Mouse (Mus musculus) erythroblast, embryonic 14.5 days (primary cell): ENCODE results near the gene Apoa2. TPM values are rescaled to one million over a fixed set of nuclear protein-coding genes. Genes with fewer than 3 reads are reported as not detected.

ENCODE experiments used
- H3K27me3 ChIP-seq: 2 replicates; pipeline ENCODE4 v1.6.1; 2012; ENCODE audit warnings: inconsistent platforms; ENCODE audit not compliant: control insufficient read depth
- H3K36me3 ChIP-seq: 2 replicates; pipeline ENCODE4 v1.6.1; 2012; ENCODE audit warnings: mild to moderate bottlenecking, inconsistent platforms; ENCODE audit not compliant: control insufficient read depth
- H3K4me1 ChIP-seq: 2 replicates; pipeline ENCODE4 v1.6.1; 2012; ENCODE audit warnings: inconsistent platforms; ENCODE audit not compliant: control insufficient read depth
- H3K4me3 ChIP-seq: replicated peaks from 2 replicates; pipeline ENCODE3; 2012; ENCODE audit warnings: moderate library complexity, mild to moderate bottlenecking, inconsistent platforms
- H3K9me3 ChIP-seq: 2 replicates; pipeline ENCODE4 v1.6.1; 2012; ENCODE audit warnings: low read length, inconsistent platforms, mixed read lengths; ENCODE audit not compliant: control insufficient read depth
- GATA1 ChIP-seq: IDR thresholded peaks from 2 replicates; pipeline ENCODE4 v1.6.1; 2012; ENCODE audit warnings: low read length, inconsistent platforms, mixed read lengths
- TAL1 ChIP-seq: IDR thresholded peaks from 3 replicates; pipeline ENCODE4 v1.6.1; 2012; ENCODE audit warnings: low read length, inconsistent platforms, mixed read lengths
- polyA plus RNA-seq: library from polyadenylated mRNA; stranded (reverse); fragments of >175 nt; gene quantifications from 2 replicates; pipeline ENCODE4 v1.2.3, GENCODE M21; 2012

The Apoa2 gene
- polyA plus RNA-seq, result 0.42 and 2.1 TPM in 2 replicates

DNA sequence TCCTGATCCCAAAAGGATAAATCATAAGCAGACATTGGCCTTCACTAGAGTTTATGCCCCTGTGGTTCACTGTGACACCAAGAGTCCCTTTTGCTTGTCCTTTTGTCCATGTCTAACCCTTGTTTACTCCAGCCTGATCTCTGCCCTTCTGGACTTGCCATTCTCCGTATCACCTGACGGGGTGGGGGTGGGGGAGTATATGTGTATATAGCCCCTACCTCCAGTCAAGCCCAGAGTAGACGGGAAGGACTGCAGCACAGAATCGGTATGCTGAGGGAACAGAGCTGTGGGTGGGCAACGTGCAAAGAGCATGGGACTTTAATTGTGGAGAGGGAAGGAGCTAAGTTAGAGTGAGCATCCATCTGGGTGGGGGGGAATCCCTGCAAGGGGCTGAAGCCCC, at the start of gene Apoa2:
Apoa2 (plus strand) TSS at position 198 of the 400 bp plus-strand sequence.
- Histone ChIP-seq H3K27me3 (no peaks in the 10 kb centered on the region; the same call in 1 of the 2 replicates), H3K9me3 (no peaks in the 10 kb centered on the region), H3K4me3 (peak within 1 kb of the TSS; percentile 52), H3K36me3 (peaks cover 8% of the 10 kb centered on the region), H3K4me1 (peaks cover 27% of the 10 kb centered on the region)
- no peak for TF ChIP-seq TAL1
- no peak for TF ChIP-seq GATA1

DNA sequence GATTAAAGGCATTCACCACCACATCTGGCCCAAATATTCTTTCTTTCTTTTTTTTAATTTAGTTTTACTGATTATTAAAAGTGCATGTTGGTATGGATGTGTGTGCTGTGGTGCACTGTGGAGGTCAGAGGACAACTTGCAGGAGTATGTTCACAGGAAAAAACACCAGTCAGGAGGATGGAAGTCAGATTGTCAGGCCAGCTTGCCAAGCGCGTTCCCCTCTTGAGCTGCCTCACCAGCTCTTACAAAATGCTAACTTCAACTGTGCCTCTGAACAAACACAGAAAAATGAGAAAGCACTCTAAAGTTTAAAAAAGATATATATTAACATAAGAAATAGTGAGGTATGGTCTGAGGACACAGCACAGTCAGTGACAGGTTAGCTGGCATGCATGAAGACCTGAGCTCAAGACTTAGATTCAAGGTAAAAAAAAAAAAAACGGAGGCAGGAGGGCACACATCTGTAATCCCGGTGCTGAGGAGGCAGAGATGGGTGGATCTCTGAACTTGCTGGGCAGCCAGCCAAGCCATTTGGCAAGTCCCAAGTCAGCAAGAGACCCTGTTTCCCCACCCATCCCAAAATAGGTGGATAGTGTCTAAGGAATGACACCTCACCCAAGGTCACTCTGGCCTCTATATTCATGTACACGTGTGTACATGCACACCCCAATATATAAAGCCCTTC, 45.2 kb upstream of the Apoa2 start:
- no peak overlapping the region for H3K4me3 ChIP-seq

DNA sequence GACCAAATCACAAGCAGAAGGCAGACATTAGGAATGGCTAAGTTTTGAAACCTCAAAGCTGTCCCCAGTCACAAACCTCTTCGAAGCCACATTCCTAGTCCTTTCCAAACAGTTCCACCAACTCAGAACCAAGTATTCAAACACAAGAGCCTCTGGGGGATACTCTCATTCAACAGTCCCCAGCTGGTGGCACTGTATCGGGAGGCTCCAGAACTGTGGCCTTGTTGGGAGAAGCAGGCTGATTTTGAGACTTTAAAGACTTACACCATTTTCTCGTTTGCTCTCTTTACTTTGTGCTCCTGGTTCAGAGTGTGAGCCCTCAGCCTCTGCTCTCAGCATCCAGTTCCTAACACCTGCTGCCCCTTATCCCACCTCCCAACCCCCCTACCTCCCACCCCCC, 41.8 kb upstream of the Apoa2 start:
- no peak for TF ChIP-seq TAL1
- H3K36me3 ChIP-seq, result no peaks in the 10 kb centered on the region

More for the DNA sequence above, 45.2 kb upstream of the Apoa2 start:
- peaks cover 2% of the 10 kb centered on the region; the same call in 1 of the 2 replicates for H3K27me3 ChIP-seq
- no peaks in the 10 kb centered on the region for H3K36me3 ChIP-seq
- no peaks in the 10 kb centered on the region for H3K9me3 ChIP-seq
- TF ChIP-seq TAL1 (no peak), GATA1 (no peak)
- H3K4me1 ChIP-seq, result no peaks in the 10 kb centered on the region

DNA sequence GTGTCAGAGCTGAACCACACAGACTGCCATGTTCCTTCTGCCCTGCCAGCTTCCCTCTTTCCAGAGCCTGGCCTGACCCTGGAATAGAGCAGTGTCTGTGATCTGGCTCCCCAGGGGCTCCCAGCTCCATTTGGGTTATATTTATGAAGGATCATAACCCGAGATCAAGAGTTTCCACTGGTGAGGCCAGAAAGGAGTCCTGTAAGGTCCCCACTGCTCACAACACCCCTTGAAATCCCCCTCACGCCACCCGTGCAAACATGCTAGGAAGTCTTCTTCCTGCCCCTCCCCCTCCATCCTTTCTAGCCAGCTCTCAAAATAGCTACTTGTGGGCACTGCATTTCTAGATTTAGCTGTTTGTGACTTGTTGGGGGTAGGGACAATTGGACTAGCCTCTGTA, 41.2 kb upstream of the Apoa2 start:
- no peak for TF ChIP-seq GATA1
- Histone ChIP-seq H3K9me3 (no peaks in the 10 kb centered on the region), H3K4me3 (no peak overlapping the region), H3K4me1 (no peaks in the 10 kb centered on the region), H3K36me3 (no peaks in the 10 kb centered on the region), H3K27me3 (peaks cover 13% of the 10 kb centered on the region)

More for the DNA sequence above, 41.8 kb upstream of the Apoa2 start:
- Histone ChIP-seq H3K27me3 (peaks cover 10% of the 10 kb centered on the region), H3K4me1 (no peaks in the 10 kb centered on the region), H3K9me3 (no peaks in the 10 kb centered on the region), H3K4me3 (no peak overlapping the region)

DNA sequence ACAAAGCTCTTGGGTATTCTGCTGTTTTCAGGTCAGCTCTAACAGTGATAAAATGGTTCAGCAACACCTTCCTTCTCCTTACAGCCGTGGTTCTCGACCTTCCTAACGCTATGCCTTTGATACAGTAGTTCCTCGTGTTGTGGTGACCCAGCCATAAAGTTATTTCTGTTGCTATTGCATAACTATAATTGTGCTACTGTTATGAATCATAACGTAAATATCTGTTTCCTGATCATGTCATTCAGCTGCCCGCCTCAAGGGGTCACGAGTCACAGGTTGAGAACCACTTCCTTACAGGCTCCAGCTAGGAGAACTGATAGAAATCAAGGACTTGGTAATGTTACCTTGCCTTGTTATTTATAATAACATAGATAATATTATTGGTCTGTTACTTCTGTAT, 40.5 kb upstream of the Apoa2 start:
- TF ChIP-seq GATA1, result no peak
- TF ChIP-seq TAL1, result no peak
- H3K36me3 ChIP-seq, result no peaks in the 10 kb centered on the region
- no peaks in the 10 kb centered on the region for H3K9me3 ChIP-seq
- peaks cover 17% of the 10 kb centered on the region for H3K27me3 ChIP-seq
- no peaks in the 10 kb centered on the region for H3K4me1 ChIP-seq
- no peak overlapping the region for H3K4me3 ChIP-seq

- TF ChIP-seq GATA1 (no peak), TAL1 (no peak)
- H3K27me3 ChIP-seq, result peaks cover 26% of the 10 kb centered on the region
- H3K9me3 ChIP-seq, result no peaks in the 10 kb centered on the region
- no peaks in the 10 kb centered on the region for H3K4me1 ChIP-seq
- no peak overlapping the region for H3K4me3 ChIP-seq
- H3K36me3 ChIP-seq, result no peaks in the 10 kb centered on the region
Measured at GRCm38 (mm10) chr1:171185655-171186054, 39.2 kb upstream of the Apoa2 start.

DNA sequence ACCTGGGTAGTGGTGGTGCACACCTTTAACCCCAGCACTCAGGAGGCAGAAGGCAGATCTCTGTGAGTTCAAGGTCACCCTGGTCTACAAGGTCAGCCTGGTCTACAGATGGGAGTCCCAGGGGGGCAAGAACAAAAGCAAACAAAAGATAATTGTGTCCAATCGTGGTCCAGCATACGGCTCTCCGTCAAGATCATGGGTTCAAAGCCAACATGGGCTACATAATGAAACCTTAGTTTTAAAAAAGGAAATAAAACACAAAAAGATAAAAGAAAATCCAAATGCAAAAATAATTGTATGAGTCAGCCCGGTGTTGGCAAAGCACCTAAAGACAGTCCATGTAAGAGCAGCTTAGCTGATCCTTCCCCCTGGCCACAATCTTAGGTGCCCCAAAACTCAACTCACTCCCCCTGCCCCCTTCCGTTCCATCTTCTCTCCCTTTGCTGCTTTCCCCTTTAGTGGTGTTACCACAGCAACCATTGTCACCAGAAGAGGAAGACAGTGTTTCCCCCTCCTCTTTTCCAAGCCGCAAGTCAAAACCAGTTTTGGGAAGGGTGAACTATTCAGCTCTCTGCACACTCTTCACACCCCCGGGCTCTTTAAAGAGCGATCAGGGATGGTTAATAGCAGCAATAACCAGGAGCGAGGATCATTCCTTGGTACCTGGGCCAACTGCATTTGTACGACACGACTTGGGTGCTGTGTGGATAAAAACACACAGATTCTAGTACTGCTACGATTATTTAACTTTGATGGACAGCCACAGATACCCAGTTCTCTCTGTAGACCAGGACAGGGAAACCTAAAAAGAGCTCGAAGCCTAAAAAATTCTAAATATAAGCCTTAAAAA, 36.8 kb upstream of the Apoa2 start:
- no peaks in the 10 kb centered on the region for H3K36me3 ChIP-seq
- no peak for TF ChIP-seq GATA1
- no peaks in the 10 kb centered on the region for H3K4me1 ChIP-seq
- no peaks in the 10 kb centered on the region for H3K9me3 ChIP-seq
- H3K27me3 ChIP-seq, result peaks cover 51% of the 10 kb centered on the region
- H3K4me3 ChIP-seq, result no peak overlapping the region

GRCm38 (mm10) chr1:171189046-171189445, 35.8 kb upstream of the Apoa2 start:
- Histone ChIP-seq H3K9me3 (no peaks in the 10 kb centered on the region), H3K27me3 (peaks cover 60% of the 10 kb centered on the region), H3K36me3 (no peaks in the 10 kb centered on the region), H3K4me3 (no peak overlapping the region), H3K4me1 (no peaks in the 10 kb centered on the region)
- no peak for TF ChIP-seq GATA1
- no peak for TF ChIP-seq TAL1

GRCm38 (mm10) chr1:171189476-171190114, 35.3 kb upstream of the Apoa2 start:
- no peaks in the 10 kb centered on the region for H3K9me3 ChIP-seq
- no peaks in the 10 kb centered on the region for H3K4me1 ChIP-seq
- no peaks in the 10 kb centered on the region for H3K36me3 ChIP-seq
- H3K4me3 ChIP-seq, result no peak overlapping the region
- H3K27me3 ChIP-seq, result peaks cover 66% of the 10 kb centered on the region
- TF ChIP-seq GATA1 (no peak), TAL1 (no peak)
